Mouse (Mus musculus) stomach, postnatal 0 days (tissue): Measurements from ENCODE around the gene Krt19.

Experiments used
- CTCF ChIP-seq: IDR thresholded peaks from 2 replicates; pipeline ENCODE4 v1.5.1; 2016; ENCODE audit warnings: antibody characterized with exemption, low read depth, mild to moderate bottlenecking, moderate library complexity
- EP300 ChIP-seq: optimal IDR thresholded peaks from 2 replicates; pipeline ENCODE3; 2016; ENCODE audit warnings: antibody characterized with exemption

GRCm38 (mm10) chr11:100145104-100145503, 3.4 kb downstream of the Krt19 start:
- no peak for TF ChIP-seq EP300
- no peak for TF ChIP-seq CTCF
